Mouse (Mus musculus): ENCODE results near the gene Sel1l3.

Sel1l3 gene

DNA sequence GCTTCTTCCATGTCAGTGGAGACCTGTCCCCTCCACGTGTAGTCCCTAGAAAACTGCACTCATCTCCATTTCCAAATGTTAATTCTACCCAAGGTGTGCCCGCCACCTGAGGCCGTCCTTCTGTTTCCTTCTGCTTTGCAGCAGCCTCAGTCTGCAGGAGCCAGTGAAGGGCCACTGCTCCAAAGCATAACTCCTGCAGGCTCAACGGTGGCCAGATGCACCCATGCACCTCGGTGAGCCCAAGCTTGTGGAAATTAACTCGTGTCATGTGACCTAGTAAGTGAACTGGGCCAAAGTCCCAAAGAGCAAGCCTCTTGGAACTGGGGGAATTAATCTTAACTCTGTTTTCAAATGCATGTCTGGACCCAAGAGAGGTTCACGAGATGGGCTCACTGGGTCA is 40.8 kb downstream of the Sel1l3 start:
- DNase-seq (ENCODE audit: low spot score), result no peak

- DNase-seq (ENCODE audit: low spot score), result no peak
Measured at GRCm38 (mm10) chr5:53172256-53172636, 41.5 kb downstream of the Sel1l3 start.

DNA sequence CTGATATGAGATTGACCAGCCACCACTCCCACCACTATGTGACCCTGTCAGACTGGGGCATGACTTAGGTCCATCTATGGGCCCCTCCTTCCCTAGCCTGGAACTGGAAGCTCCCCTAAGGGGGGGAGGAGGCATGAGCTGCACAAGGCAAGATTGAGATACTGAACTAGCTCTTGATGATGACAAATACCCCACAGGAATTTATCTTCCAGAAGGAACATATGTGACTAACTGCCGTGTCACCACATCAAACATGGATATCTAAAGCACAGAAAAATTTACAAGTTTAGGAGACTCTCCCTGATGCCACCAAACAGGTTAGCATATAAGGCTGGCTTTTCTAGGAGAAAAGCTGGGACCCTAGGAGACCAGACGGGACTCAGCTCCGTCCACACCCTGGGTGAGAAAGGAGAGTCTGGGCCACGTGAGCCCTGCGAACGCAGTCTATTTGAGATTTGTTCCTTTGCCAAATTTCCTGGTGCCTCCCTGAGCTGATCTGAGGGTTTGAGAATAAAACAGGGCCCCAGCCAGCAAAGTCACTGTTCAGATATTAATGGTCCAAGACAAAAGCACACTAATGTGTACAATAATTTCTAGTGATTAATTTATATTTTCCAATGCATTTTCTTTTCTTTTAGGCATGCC is 42.0 kb downstream of the Sel1l3 start:
- DNase-seq (ENCODE audit: low spot score), result no peak

GRCm38 (mm10) chr5:53167564-53167963 is 46.2 kb downstream of the Sel1l3 start:
- DNase-seq (ENCODE audit: low spot score), result no peak

DNA sequence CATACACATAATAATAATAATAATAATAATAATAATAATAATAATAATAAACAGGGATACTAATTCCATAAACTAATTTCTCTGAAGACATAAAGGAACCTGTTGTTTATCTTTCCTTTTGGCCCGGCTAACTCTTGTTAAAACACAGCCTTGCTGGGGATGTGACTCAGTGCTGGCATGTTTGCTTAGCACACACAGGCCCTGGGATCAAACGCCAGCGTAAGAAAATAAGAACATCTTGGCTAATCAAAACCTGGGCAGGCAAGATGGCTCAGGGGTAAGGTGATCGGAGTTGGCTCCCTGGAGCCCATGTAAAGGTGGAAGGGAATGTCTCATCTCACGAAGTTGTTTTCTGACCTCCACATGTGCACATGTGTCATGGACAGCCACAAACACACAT is 48.1 kb downstream of the Sel1l3 start:
- DNase-seq (ENCODE audit: low spot score), result no peak

- DNase-seq (ENCODE audit: low spot score), result no peak
Measured at GRCm38 (mm10) chr5:53162436-53162835, 51.3 kb downstream of the Sel1l3 start.

- DNase-seq (ENCODE audit: low spot score), result no peak
Measured at GRCm38 (mm10) chr5:53161506-53162186, 52.1 kb downstream of the Sel1l3 start.

DNA sequence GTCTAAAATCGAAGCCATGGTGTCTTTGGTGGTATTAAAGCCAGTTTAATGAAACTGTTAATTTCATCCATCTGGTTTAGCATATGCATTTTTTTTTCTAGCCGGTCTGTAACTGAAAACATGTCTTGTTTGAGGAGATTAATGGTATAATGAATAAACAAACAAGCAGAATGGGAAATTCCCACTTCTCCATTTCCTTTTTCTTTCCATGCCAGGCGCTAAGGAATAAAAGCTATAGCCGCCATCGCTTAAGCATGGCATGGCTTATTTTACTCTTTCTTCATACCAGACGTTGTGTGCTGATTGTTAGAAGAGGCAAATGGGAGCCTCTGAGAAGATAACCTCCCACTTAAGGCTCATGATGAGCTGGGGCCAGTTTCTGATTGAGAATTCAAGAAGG is 53.5 kb downstream of the Sel1l3 start:
- DNase-seq (ENCODE audit: low spot score), result no peak

DNA sequence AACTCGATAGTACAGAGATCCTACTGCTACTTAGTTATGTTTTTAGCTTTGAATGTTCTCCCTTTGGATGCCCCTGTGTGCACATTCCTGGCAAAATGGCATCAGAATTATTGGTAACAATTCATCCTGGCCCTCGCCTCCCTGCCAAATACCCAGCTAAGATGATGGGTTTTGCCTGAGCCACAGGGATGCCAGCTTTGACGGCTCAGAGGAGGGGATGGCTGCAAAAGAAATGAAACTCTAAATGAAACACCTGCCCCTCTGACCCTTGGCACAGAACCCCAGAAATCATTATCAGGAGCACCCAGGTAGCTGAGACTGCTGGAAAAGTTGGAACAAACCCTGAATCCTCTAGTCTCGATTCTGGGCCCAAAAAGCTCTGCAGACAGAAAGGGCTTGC is 54.1 kb downstream of the Sel1l3 start:
- DNase-seq (ENCODE audit: low spot score), result no peak

DNA sequence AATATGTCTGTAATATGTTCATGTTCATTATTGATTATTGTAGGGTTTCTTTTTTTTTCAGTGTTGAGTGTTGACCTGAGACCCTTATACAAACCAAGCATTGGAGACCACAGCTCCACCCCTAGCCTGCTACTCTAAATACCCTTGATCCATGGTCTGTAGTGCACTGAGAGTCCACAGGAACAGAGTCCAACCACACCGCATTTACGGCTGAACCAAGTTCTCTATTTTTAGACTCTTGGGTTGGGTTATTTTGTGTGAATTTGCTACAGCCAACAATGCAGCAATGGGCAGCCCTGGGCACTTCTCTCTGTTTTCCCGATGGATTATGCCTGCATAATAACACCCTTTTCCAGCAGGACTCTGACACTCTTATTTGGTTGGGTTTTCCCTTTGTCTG is 54.6 kb downstream of the Sel1l3 start:
- no peak for DNase-seq (ENCODE audit: low spot score)

- DNase-seq (ENCODE audit: low spot score), result no peak
Measured at GRCm38 (mm10) chr5:53155985-53156679, 57.6 kb downstream of the Sel1l3 start.

DNA sequence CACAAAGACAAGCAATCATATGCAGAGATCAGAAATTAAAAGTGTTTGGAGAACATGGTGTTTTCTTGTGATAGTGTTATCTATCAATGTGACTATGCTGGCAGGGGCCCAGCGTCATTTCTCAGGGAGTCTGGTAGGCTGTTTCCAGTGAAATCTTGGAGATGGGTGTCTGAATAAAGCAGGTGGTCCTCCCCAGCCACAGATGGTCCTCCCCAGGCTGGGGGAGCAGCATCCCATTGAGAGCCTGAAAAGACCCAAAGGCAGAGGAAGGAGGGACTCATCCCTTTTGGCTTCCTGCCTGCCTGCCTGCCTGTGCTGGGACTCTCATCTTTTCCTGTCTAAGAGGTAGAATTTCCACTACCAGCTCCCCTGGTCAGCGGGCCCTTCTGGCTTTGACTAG is 59.2 kb downstream of the Sel1l3 start:
- no peak for DNase-seq (ENCODE audit: low spot score)

DNA sequence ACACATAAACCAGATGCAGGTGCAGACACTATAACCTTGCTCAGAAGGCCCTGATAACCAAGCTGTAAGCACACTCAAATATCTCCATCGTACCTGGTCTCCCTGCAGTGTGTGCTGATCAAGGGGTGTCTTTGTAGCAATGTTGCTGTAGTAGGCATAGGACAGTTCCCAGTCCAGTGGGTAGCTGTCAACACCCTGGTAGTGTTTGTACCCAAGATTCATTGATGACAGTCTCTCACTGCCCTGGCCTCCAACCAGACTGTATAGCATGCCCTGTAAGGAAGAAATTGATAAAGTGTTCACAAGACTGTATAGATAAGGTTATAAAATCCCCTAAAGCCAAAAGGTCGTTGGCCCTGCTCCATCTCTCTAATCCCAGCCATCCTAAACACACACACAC is 59.6 kb downstream of the Sel1l3 start:
- no peak for DNase-seq (ENCODE audit: low spot score)

- DNase-seq (ENCODE audit: low spot score), result no peak
Measured at GRCm38 (mm10) chr5:53153144-53153543, 60.6 kb downstream of the Sel1l3 start.

DNA sequence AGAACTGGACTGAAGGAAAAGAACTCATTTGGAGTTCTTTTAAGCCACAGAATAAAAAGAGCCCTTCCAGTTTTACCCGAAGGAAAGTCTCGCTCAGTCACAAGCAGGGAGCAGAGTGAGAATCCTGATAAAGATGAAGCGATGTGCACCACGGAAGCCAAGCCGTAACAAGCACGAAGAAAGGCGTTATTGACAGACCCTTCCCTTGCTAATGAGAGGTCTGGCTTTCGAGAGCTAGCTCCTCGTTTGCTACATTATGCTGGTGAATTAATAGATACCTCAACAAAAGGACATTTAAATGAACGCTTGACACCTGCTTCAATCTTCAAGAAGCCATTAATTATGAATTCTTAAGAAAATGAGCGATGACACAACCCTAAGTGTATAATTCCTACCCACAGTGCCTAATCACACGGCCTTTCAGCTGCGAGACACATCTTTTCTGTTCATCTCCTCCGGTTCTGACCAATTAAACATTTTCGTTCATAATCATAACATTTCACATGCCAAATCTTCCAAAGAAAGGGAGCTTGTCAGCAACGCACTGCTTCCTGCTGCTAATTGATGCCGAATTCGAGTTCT is 62.3 kb downstream of the Sel1l3 start:
- DNase-seq (ENCODE audit: low spot score), result no peak

- DNase-seq (ENCODE audit: low spot score), result no peak
Measured at GRCm38 (mm10) chr5:53148960-53149685, 64.6 kb downstream of the Sel1l3 start.

- no peak for DNase-seq (ENCODE audit: low spot score)
Measured at GRCm38 (mm10) chr5:53148160-53148923, 65.4 kb downstream of the Sel1l3 start.

GRCm38 (mm10) chr5:53147418-53147817 is 66.3 kb downstream of the Sel1l3 start:
- DNase-seq (ENCODE audit: low spot score), result no peak

- peak; percentile 16 for DNase-seq (ENCODE audit: low spot score)
Measured at GRCm38 (mm10) chr5:53146684-53147061, 67.1 kb downstream of the Sel1l3 start.

GRCm38 (mm10) chr5:53146049-53146683 is 67.6 kb downstream of the Sel1l3 start:
- DNase-seq (ENCODE audit: low spot score), result peak; percentile 33

- no peak for DNase-seq (ENCODE audit: low spot score)
Measured at GRCm38 (mm10) chr5:53142587-53142986, 71.1 kb downstream of the Sel1l3 start.
